Mouse (Mus musculus): ENCODE measurements around the gene Olfr1032. TPM values are rescaled to one million over a fixed set of nuclear protein-coding genes. Genes with fewer than 3 reads are reported as not detected.

The Olfr1032 gene
- not detected in 2 replicates for polyA plus RNA-seq (2012; rRNA removed)

GRCm38 (mm10) chr2:86005240-86005639 is at the start of gene Olfr1032:
Gene Olfr1032, plus strand, starts transcription at chr2:86005540.

DNA sequence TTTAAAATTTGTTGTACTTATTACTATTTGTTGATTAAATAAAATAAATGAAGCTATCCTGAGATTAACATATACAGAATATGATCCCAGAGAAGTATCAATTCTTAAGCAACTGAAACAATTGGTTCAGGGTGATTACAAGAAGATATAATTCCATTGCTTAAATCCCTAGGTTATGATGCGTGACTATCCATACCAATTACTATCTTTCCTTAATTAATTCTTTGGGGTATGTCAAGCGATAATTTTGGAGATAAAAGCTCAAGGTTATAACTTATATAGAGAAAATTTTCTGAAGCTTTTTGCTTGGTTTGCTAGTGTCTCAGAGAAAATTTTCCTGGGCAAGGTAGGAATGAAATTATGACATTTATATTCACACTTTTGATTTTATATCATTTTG is 31.7 kb upstream of the Olfr1032 start, which contains the start of gene Olfr1029:
Gene Olfr1029 (plus strand): TSS at position 301 of the 400 bp plus-strand sequence.

DNA sequence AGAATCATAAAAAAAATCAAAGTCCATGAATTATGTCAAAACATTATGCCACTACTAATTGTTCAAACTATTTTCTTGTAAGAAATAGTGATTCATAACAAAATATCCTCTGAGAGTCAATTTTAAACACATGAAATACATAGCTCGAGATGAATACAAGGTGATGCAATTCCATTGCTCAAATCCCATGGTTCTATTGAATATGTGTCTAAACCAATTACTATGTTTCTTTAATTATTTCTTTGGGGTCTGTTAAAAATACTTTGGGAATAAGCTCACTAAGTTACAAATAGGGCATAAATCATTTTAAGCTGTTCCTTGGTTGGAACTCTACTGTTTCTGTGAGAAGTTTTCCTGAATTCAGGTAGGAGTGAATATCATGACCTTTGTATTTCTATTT is 26.4 kb upstream of the Olfr1032 start, which contains the start of gene Olfr1030:
Gene Olfr1030 (plus strand): TSS at position 301 of the 400 bp plus-strand sequence.

GRCm38 (mm10) chr2:85990004-85990403 is 15.3 kb upstream of the Olfr1032 start, which contains the start of gene Olfr1031:
Gene Olfr1031, plus strand, starts transcription at chr2:85990304.

DNA sequence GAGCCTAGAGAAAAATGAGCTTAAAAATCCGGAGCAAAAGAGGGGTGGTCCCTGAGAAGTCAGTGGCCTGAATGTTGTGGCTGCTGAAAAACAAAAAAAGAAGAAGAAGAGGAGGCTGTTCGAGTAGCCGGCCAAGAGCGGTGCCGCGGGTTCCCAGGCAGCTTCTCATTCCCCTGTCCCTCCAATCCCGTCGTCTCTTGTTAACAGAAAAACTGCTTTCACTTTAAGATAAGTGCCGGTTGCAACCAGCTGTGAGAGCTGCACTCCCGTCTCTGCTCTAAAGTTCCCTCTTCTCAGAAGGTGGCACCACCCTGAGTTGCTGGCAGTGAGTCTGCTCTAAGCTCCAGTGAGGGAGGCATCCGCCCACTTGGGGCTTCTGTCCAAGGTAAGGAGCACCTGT is 15.1 kb downstream of the Olfr1032 start, which contains the start of gene Olfr1033:
Gene Olfr1033 (plus strand): TSS at position 228 of the 400 bp plus-strand sequence.

GRCm38 (mm10) chr2:86045561-86045960 is 40.2 kb downstream of the Olfr1032 start, which contains the start of gene Olfr1034:
Gene Olfr1034, plus strand, starts transcription at chr2:86045861.

Other genes starting within 250 kb of the Olfr1032 start
- gene Olfr1012, start 242.8 kb upstream of the Olfr1032 start, polyA plus RNA-seq (2012; rRNA removed): not detected in 2 replicates
- gene Olfr1013, start 238.4 kb upstream of the Olfr1032 start, polyA plus RNA-seq (2012; rRNA removed): not detected in 2 replicates
- gene Olfr1014, start 232.8 kb upstream of the Olfr1032 start, polyA plus RNA-seq (2012; rRNA removed): not detected in 2 replicates
- not detected in 2 replicates for gene Olfr1015, start 223.5 kb upstream of the Olfr1032 start, polyA plus RNA-seq (2012; rRNA removed)
- not detected in 2 replicates for gene Olfr1016, start 203.0 kb upstream of the Olfr1032 start, polyA plus RNA-seq (2012; rRNA removed)
- not detected in 2 replicates for gene Olfr1018, start 187.1 kb upstream of the Olfr1032 start, polyA plus RNA-seq (2012; rRNA removed)
- not detected in 2 replicates for gene Olfr1019, start 160.1 kb upstream of the Olfr1032 start, polyA plus RNA-seq (2012; rRNA removed)
- not detected in 2 replicates for gene Olfr1020, start 158.5 kb upstream of the Olfr1032 start, polyA plus RNA-seq (2012; rRNA removed)
- gene Olfr1022, start 136.9 kb upstream of the Olfr1032 start, polyA plus RNA-seq (2012; rRNA removed): not detected in 2 replicates
- gene Olfr1023, start 119.9 kb upstream of the Olfr1032 start, polyA plus RNA-seq (2012; rRNA removed): not detected in 2 replicates
- not detected in 2 replicates for gene Olfr1024, start 100.5 kb upstream of the Olfr1032 start, polyA plus RNA-seq (2012; rRNA removed)
- not detected in 2 replicates for gene Olfr1025-ps1, start 90.3 kb upstream of the Olfr1032 start, polyA plus RNA-seq (2012; rRNA removed)
- not detected in 2 replicates for gene Olfr1026, start 84.0 kb upstream of the Olfr1032 start, polyA plus RNA-seq (2012; rRNA removed)
- under 0.01 TPM in 1 of 2 replicates, not detected in the other for gene Olfr1028, start 55.1 kb upstream of the Olfr1032 start, polyA plus RNA-seq (2012; rRNA removed)
- not detected in 2 replicates for gene Olfr1029, start 31.6 kb upstream of the Olfr1032 start, polyA plus RNA-seq (2012; rRNA removed)
- gene Olfr1030, start 26.3 kb upstream of the Olfr1032 start, polyA plus RNA-seq (2012; rRNA removed): not detected in 2 replicates
- not detected in 2 replicates for gene Olfr1031, start 15.2 kb upstream of the Olfr1032 start, polyA plus RNA-seq (2012; rRNA removed)
- 0.28 and 0.37 TPM in 2 replicates for gene Olfr1033, start 15.1 kb downstream of the Olfr1032 start, polyA plus RNA-seq (2012; rRNA removed)
- gene Olfr1034, start 40.3 kb downstream of the Olfr1032 start, polyA plus RNA-seq (2012; rRNA removed): 0.06 and 0.09 TPM in 2 replicates
- not detected in 2 replicates for gene Olfr1036, start 68.5 kb downstream of the Olfr1032 start, polyA plus RNA-seq (2012; rRNA removed)
- gene Olfr1037, start 81.8 kb downstream of the Olfr1032 start, polyA plus RNA-seq (2012; rRNA removed): not detected in 2 replicates
- gene Olfr1039, start 130.4 kb downstream of the Olfr1032 start, polyA plus RNA-seq (2012; rRNA removed): not detected in 2 replicates
- gene Olfr1040, start 141.2 kb downstream of the Olfr1032 start, polyA plus RNA-seq (2012; rRNA removed): not detected in 2 replicates
- gene Olfr1042, start 156.3 kb downstream of the Olfr1032 start, polyA plus RNA-seq (2012; rRNA removed): not detected in 2 replicates
- not detected in 2 replicates for gene Olfr1043, start 162.0 kb downstream of the Olfr1032 start, polyA plus RNA-seq (2012; rRNA removed)
- not detected in 2 replicates for gene Olfr1044, start 172.3 kb downstream of the Olfr1032 start, polyA plus RNA-seq (2012; rRNA removed)
- not detected in 2 replicates for gene Olfr52, start 180.1 kb downstream of the Olfr1032 start, polyA plus RNA-seq (2012; rRNA removed)
- gene Olfr1045, start 197.5 kb downstream of the Olfr1032 start, polyA plus RNA-seq (2012; rRNA removed): not detected in 2 replicates
- not detected in 2 replicates for gene Olfr1046, start 213.8 kb downstream of the Olfr1032 start, polyA plus RNA-seq (2012; rRNA removed)
- gene Olfr1047, start 225.9 kb downstream of the Olfr1032 start, polyA plus RNA-seq (2012; rRNA removed): not detected in 2 replicates
- gene Olfr1048, start 234.7 kb downstream of the Olfr1032 start, polyA plus RNA-seq (2012; rRNA removed): not detected in 2 replicates